Mouse (Mus musculus): ENCODE results near the gene Gtse1. TPM values are rescaled to one million over a fixed set of nuclear protein-coding genes. Genes with fewer than 3 reads are reported as not detected.

The Gtse1 gene
- polyA plus RNA-seq (2014; fragmentation: Nextera tagmentation; extraction: Ambion mirVana) = 18.9 and 19.6 TPM in 2 replicates

GRCm38 (mm10) chr15:85859490-85860031 lies at the start of gene Gtse1:
TSS of gene Gtse1 (plus strand) at chr15:85859745.
- peaks cover 17% of the 10 kb centered on the region; the same call in 1 of the 2 replicates for H3K4me1 ChIP-seq (ENCODE audit: control insufficient read depth, insufficient read depth, low read length)
- no peaks in the 10 kb centered on the region for H3K9me3 ChIP-seq (ENCODE audit: control insufficient read depth, low read length)
- 1% methylated on average over 31 of the region's 42 CpGs for WGBS
- peak within 1 kb of the TSS; percentile 77 for H3K4me2 ChIP-seq (ENCODE audit: low read depth, low read length)
- peak within 1 kb of the TSS; percentile 74 for H3K9ac ChIP-seq (ENCODE audit: low read depth, low read length)
- ATAC-seq (ENCODE audit: low read depth) (peak; percentile 99), DNase-seq (ENCODE audit: low spot score) (peak; percentile 99)
- H3K27ac ChIP-seq (replicated peaks; ENCODE audit: low read depth, low read length) = peak within 1 kb of the TSS; percentile 69
- peaks cover 23% of the 10 kb centered on the region for H3K36me3 ChIP-seq (ENCODE audit: control insufficient read depth, insufficient read depth, low read length)
- no peaks in the 10 kb centered on the region for H3K27me3 ChIP-seq (replicated peaks; ENCODE audit: control insufficient read depth, insufficient read depth, low read length)
- peak within 1 kb of the TSS; percentile 75 for H3K4me3 ChIP-seq (ENCODE audit: low read depth, low read length)

- Histone ChIP-seq H3K36me3 (ENCODE audit: control insufficient read depth, insufficient read depth, low read length) (no peaks in the 10 kb centered on the region), H3K9me3 (ENCODE audit: control insufficient read depth, low read length) (no peaks in the 10 kb centered on the region), H3K9ac (ENCODE audit: low read depth, low read length) (peak overlapping the region; percentile 78; the same call in 1 of the 2 replicates), H3K4me3 (ENCODE audit: low read depth, low read length) (peak overlapping the region; percentile 65), H3K27me3 (replicated peaks; ENCODE audit: control insufficient read depth, insufficient read depth, low read length) (no peaks in the 10 kb centered on the region), H3K4me1 (ENCODE audit: control insufficient read depth, insufficient read depth, low read length) (peaks cover 7% of the 10 kb centered on the region), H3K4me2 (ENCODE audit: low read depth, low read length) (peak overlapping the region; percentile 60), H3K27ac (replicated peaks; ENCODE audit: low read depth, low read length) (no peak overlapping the region)
- ATAC-seq (ENCODE audit: low read depth) (no peak), DNase-seq (ENCODE audit: low spot score) (no peak)
- 75% methylated on average over 5 of the region's 5 CpGs for WGBS
These were observed 49.1 kb upstream of the Gtse1 start for GRCm38 (mm10) chr15:85810462-85810805.

GRCm38 (mm10) chr15:85810806-85811521 lies 48.6 kb upstream of the Gtse1 start:
- Histone ChIP-seq H3K4me2 (ENCODE audit: low read depth, low read length) (peak overlapping the region; percentile 60), H3K27ac (replicated peaks; ENCODE audit: low read depth, low read length) (peak overlapping the region; percentile 87; the same call in 1 of the 2 replicates), H3K9ac (ENCODE audit: low read depth, low read length) (peak overlapping the region; percentile 78), H3K36me3 (ENCODE audit: control insufficient read depth, insufficient read depth, low read length) (no peaks in the 10 kb centered on the region), H3K27me3 (replicated peaks; ENCODE audit: control insufficient read depth, insufficient read depth, low read length) (no peaks in the 10 kb centered on the region), H3K4me1 (ENCODE audit: control insufficient read depth, insufficient read depth, low read length) (peaks cover 7% of the 10 kb centered on the region), H3K9me3 (ENCODE audit: control insufficient read depth, low read length) (no peaks in the 10 kb centered on the region), H3K4me3 (ENCODE audit: low read depth, low read length) (peak overlapping the region; percentile 65)
- peak; percentile 45 for DNase-seq (ENCODE audit: low spot score)
- WGBS = 5% methylated on average over 35 of the region's 36 CpGs
- ATAC-seq (ENCODE audit: low read depth) = peak; percentile 90

DNA sequence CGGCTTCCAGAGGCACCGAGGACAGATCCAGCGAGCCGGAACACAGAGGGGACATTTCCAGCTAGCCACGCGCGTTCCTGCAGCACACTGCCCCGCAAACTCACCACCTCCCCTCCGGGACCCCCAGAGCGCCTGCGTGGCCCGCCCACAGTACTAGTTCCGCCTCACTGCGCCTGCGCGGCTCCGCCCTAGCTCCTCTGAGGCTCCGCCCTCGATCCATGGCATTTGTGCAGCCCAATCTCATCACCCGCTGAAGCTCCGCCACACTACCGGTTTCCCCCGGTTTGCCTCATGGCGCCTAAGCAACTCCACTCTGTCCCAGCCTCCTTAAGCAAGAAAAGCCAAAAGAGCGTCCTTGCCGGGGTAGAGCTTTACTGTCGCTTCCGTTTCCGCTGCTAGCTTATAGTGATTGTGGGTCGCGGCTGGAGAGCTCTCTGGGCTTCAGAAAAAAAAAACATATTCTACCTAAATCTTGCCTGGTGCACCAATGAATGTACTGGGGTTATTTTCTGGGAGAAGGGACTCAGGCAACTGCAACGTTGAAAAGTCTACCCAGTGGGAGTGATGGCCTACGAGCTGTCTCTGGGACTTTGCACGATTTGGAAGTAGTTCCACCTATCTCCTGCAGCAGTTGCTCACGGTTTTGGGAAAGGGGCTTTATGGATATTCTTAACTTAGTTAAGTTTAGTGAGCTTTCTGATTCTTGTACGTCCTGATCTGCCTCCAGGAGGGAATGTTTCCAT lies 47.8 kb upstream of the Gtse1 start, which contains the start of gene Cdpf1:
Gene Cdpf1, minus strand, starts transcription at position 163 of the 743 bp plus-strand sequence.
- peak within 1 kb of the TSS; percentile 78 for H3K9ac ChIP-seq (ENCODE audit: low read depth, low read length)
- peak; percentile 98 for DNase-seq (ENCODE audit: low spot score)
- ATAC-seq (ENCODE audit: low read depth) = peak; percentile 95
- H3K4me3 ChIP-seq (ENCODE audit: low read depth, low read length) = peak within 1 kb of the TSS; percentile 65
- no peaks in the 10 kb centered on the region for H3K9me3 ChIP-seq (ENCODE audit: control insufficient read depth, low read length)
- H3K36me3 ChIP-seq (ENCODE audit: control insufficient read depth, insufficient read depth, low read length) = no peaks in the 10 kb centered on the region
- H3K4me2 ChIP-seq (ENCODE audit: low read depth, low read length) = peak within 1 kb of the TSS; percentile 60
- H3K4me1 ChIP-seq (ENCODE audit: control insufficient read depth, insufficient read depth, low read length) = peaks cover 7% of the 10 kb centered on the region
- H3K27me3 ChIP-seq (replicated peaks; ENCODE audit: control insufficient read depth, insufficient read depth, low read length) = no peaks in the 10 kb centered on the region
- H3K27ac ChIP-seq (replicated peaks; ENCODE audit: low read depth, low read length) = peak within 1 kb of the TSS; percentile 87
- 2% methylated on average over 29 of the region's 36 CpGs for WGBS

DNA sequence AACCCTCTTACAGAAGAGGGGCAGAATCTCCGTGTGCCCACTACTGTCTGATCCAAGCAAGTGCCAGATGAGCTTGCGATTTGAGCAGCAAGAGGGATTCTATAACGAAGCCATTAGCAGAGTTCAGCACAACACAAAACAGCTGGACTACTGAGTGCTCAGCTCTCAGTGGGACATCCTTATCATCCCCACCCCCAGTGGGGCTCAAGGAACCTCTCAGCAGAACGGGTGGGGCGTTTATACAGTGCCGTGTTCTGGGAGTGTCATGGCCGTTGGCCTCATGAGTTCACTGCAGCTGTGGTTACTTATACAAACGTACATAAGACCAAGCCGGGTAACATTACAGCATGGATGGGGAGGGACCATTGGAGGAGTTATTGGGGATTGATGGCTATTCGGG lies 46.1 kb upstream of the Gtse1 start:
- 64% methylated on average over 10 of the region's 10 CpGs for WGBS
- H3K9me3 ChIP-seq (ENCODE audit: control insufficient read depth, low read length) = peaks cover 13% of the 10 kb centered on the region; the same call in 1 of the 2 replicates
- DNase-seq (ENCODE audit: low spot score) = no peak
- H3K9ac ChIP-seq (ENCODE audit: low read depth, low read length) = no peak overlapping the region
- H3K4me2 ChIP-seq (ENCODE audit: low read depth, low read length) = no peak overlapping the region
- H3K27me3 ChIP-seq (replicated peaks; ENCODE audit: control insufficient read depth, insufficient read depth, low read length) = no peaks in the 10 kb centered on the region
- no peak overlapping the region for H3K4me3 ChIP-seq (ENCODE audit: low read depth, low read length)
- H3K36me3 ChIP-seq (ENCODE audit: control insufficient read depth, insufficient read depth, low read length) = no peaks in the 10 kb centered on the region
- H3K4me1 ChIP-seq (ENCODE audit: control insufficient read depth, insufficient read depth, low read length) = peaks cover 7% of the 10 kb centered on the region
- H3K27ac ChIP-seq (replicated peaks; ENCODE audit: low read depth, low read length) = no peak overlapping the region
- ATAC-seq (ENCODE audit: low read depth) = no peak

DNA sequence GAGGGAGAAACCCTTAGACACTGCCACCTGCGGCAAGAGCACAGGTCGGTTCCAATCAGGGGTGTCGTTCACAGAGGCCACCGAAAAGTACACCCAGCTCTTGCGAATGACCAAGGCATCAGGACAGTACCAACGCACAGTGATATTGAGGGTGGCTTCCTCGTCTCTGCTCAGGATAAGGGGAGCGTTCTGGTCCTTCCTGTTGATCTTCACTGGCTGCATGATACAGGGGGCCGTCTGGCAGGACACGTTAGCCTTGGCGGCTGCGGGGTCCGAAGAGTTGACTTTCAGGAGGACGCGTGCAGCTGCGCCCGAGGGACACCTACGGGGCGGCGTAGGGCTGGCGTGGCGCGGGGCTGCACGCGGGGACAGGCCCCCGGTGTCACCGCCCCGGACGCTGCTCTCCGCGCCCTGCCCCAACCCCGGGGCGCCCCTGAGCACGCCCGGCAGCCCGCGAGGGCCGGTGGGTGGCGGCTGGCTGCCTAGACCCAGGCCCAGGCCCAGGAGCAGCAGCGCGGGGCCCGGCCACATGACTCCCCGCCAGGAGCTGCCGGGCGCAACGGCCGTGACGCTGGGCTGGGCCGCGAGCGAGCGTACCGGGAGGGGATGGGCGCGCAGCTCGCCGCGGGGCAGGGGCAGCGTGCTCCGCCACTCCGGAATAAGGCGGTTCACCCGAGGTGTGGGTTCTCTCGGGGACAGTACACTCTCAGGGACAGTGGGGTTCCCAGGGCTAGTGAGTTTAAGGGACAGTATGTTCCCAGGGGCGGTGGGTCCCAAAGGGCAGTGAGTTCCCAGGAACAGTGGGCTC lies 38.1 kb upstream of the Gtse1 start, which contains the start of gene Pkdrej:
Gene Pkdrej, minus strand, starts transcription at position 532 of the 808 bp plus-strand sequence.
- H3K9me3 ChIP-seq (ENCODE audit: control insufficient read depth, low read length) = peaks cover 20% of the 10 kb centered on the region; the same call in 1 of the 2 replicates
- H3K4me3 ChIP-seq (ENCODE audit: low read depth, low read length) = peak within 1 kb of the TSS; percentile 53
- peaks cover 7% of the 10 kb centered on the region for H3K27me3 ChIP-seq (replicated peaks; ENCODE audit: control insufficient read depth, insufficient read depth, low read length)
- H3K36me3 ChIP-seq (ENCODE audit: control insufficient read depth, insufficient read depth, low read length) = no peaks in the 10 kb centered on the region
- H3K4me1 ChIP-seq (ENCODE audit: control insufficient read depth, insufficient read depth, low read length) = no peaks in the 10 kb centered on the region; the same call in 1 of the 2 replicates
- H3K4me2 ChIP-seq (ENCODE audit: low read depth, low read length) = peak within 1 kb of the TSS; percentile 93
- peak; percentile 88 for ATAC-seq (ENCODE audit: low read depth)
- peak; percentile 34 for DNase-seq (ENCODE audit: low spot score)
- H3K9ac ChIP-seq (ENCODE audit: low read depth, low read length) = peak within 1 kb of the TSS; percentile 79
- no peak within 1 kb of the TSS for H3K27ac ChIP-seq (replicated peaks; ENCODE audit: low read depth, low read length)
- WGBS = 1% methylated on average over 23 of the region's 65 CpGs

- Histone ChIP-seq H3K9ac (ENCODE audit: low read depth, low read length) (peak overlapping the region; percentile 79), H3K27ac (replicated peaks; ENCODE audit: low read depth, low read length) (no peak overlapping the region), H3K9me3 (ENCODE audit: control insufficient read depth, low read length) (peaks cover 20% of the 10 kb centered on the region; the same call in 1 of the 2 replicates), H3K4me2 (ENCODE audit: low read depth, low read length) (peak overlapping the region; percentile 93), H3K4me3 (ENCODE audit: low read depth, low read length) (peak overlapping the region; percentile 53), H3K4me1 (ENCODE audit: control insufficient read depth, insufficient read depth, low read length) (no peaks in the 10 kb centered on the region; the same call in 1 of the 2 replicates), H3K27me3 (replicated peaks; ENCODE audit: control insufficient read depth, insufficient read depth, low read length) (peaks cover 7% of the 10 kb centered on the region), H3K36me3 (ENCODE audit: control insufficient read depth, insufficient read depth, low read length) (no peaks in the 10 kb centered on the region)
- DNase-seq (ENCODE audit: low spot score) (peak; percentile 30), ATAC-seq (ENCODE audit: low read depth) (peak; percentile 88)
- WGBS = 13% methylated on average over 4 of the region's 4 CpGs
These were observed 37.6 kb upstream of the Gtse1 start for GRCm38 (mm10) chr15:85822011-85822359.

- 56% methylated on average over 5 of the region's 5 CpGs for WGBS
- no peaks in the 10 kb centered on the region for H3K9me3 ChIP-seq (ENCODE audit: control insufficient read depth, low read length)
- no peak overlapping the region for H3K4me3 ChIP-seq (ENCODE audit: low read depth, low read length)
- no peak for ATAC-seq (ENCODE audit: low read depth)
- no peaks in the 10 kb centered on the region; the same call in none of the 2 replicates for H3K27me3 ChIP-seq (replicated peaks; ENCODE audit: control insufficient read depth, insufficient read depth, low read length)
- DNase-seq (ENCODE audit: low spot score) = no peak
- no peak overlapping the region for H3K4me2 ChIP-seq (ENCODE audit: low read depth, low read length)
- no peak overlapping the region for H3K9ac ChIP-seq (ENCODE audit: low read depth, low read length)
- peaks cover 2% of the 10 kb centered on the region; the same call in 1 of the 2 replicates for H3K4me1 ChIP-seq (ENCODE audit: control insufficient read depth, insufficient read depth, low read length)
- no peaks in the 10 kb centered on the region for H3K36me3 ChIP-seq (ENCODE audit: control insufficient read depth, insufficient read depth, low read length)
- H3K27ac ChIP-seq (replicated peaks; ENCODE audit: low read depth, low read length) = no peak overlapping the region
These were observed 32.9 kb upstream of the Gtse1 start for GRCm38 (mm10) chr15:85826676-85827075.

All from embryonic facial prominence, embryonic 14.5 days (tissue).